ENCODE assay signal across 8 mouse cellular contexts in genomic region chr9:57158013-57158470, GRCm38 (mm10). TPM values are rescaled to one million over a fixed set of nuclear protein-coding genes. Genes with fewer than 3 reads are reported as not detected.
DNase-seq lines count a peak whose midpoint lies in the region; ATAC-seq lines count a peak whose summit lies in the region.

TSS of gene Commd4 (minus strand) at chr9:57158331.

- DNase-seq in ES-CJ7 (ENCODE audit: low read depth, low spot score), result peak; percentile 99
- DNase-seq in cerebellum, adult 11 months, result peak; percentile 90
- peak; percentile 99 for DNase-seq in forebrain, embryonic 14.5 days (ENCODE audit: low spot score)
- peak; percentile 85 to 92 for DNase-seq in heart, postnatal 14 days
- peak; percentile 97 for DNase-seq in layer of hippocampus, adult 11-12 months (ENCODE audit: low spot score)
- peak; percentile 90 to 95 for DNase-seq in lung, adult 18-20 months
- peak; percentile 92 for DNase-seq in testis, postnatal 14 days (ENCODE audit: low spot score)

- peak within 1 kb of the TSS; percentile 65 for H3K4me2 ChIP-seq in forebrain, embryonic 14.5 days (ENCODE audit: low read length)
- H3K4me2 ChIP-seq in neural tube, embryonic 15.5 days, result peak within 1 kb of the TSS; percentile 93

- no peaks in the 10 kb centered on the region for H3K27me3 ChIP-seq in forebrain, embryonic 14.5 days (replicated peaks; ENCODE audit: control insufficient read depth, insufficient read depth, low read length)
- 0 out of 2 replicates have a peak, but pooled peaks cover 11% of the 10 kb centered on the region for H3K27me3 ChIP-seq in neural tube, embryonic 15.5 days (replicated peaks)

- intact Hi-C loops in heart, postnatal 14 days (cut with DNase I), result no loop called here

- H3K4me3 ChIP-seq in forebrain, embryonic 14.5 days (ENCODE audit: low read depth, low read length), result peak within 1 kb of the TSS; percentile 60
- peak within 1 kb of the TSS; percentile 80 for H3K4me3 ChIP-seq in neural tube, embryonic 15.5 days (replicated peaks)

- no peaks in the 10 kb centered on the region for H3K9me3 ChIP-seq in forebrain, embryonic 14.5 days (replicated peaks; ENCODE audit: control insufficient read depth, low read length)
- H3K9me3 ChIP-seq in neural tube, embryonic 15.5 days (replicated peaks), result no peaks in the 10 kb centered on the region

- no peak within 1 kb of the TSS; the same call in 1 of the 2 replicates for H3K27ac ChIP-seq in forebrain, embryonic 14.5 days (ENCODE audit: low read depth, low read length)
- peak within 1 kb of the TSS; percentile 74 for H3K27ac ChIP-seq in neural tube, embryonic 15.5 days (replicated peaks)

- under 1% methylated on average over 24 of the region's 24 CpGs for WGBS in forebrain, embryonic 14.5 days
- WGBS in neural tube, embryonic 15.5 days, result under 1% methylated on average over 24 of the region's 24 CpGs

- 0 out of 2 replicates have a peak, but pooled peaks cover 3% of the 10 kb centered on the region for H3K36me3 ChIP-seq in forebrain, embryonic 14.5 days (ENCODE audit: control insufficient read depth, insufficient read depth, low read length)
- H3K36me3 ChIP-seq in neural tube, embryonic 15.5 days, result no peaks in the 10 kb centered on the region

- H3K4me1 ChIP-seq in forebrain, embryonic 14.5 days (ENCODE audit: control insufficient read depth, insufficient read depth, low read length), result peaks cover 6% of the 10 kb centered on the region; the same call in 1 of the 2 replicates
- peaks cover 24% of the 10 kb centered on the region for H3K4me1 ChIP-seq in neural tube, embryonic 15.5 days

- peak; percentile 97 for ATAC-seq in forebrain, embryonic 14.5 days
- peak; percentile 89 for ATAC-seq in neural tube, embryonic 15.5 days (ENCODE audit: low FRiP score)

- peak within 1 kb of the TSS; percentile 72 for H3K9ac ChIP-seq in forebrain, embryonic 14.5 days (ENCODE audit: low read length)
- peak within 1 kb of the TSS; percentile 83 for H3K9ac ChIP-seq in neural tube, embryonic 15.5 days (replicated peaks)

RNA-seq across cellular contexts. Expression of gene Commd4, which starts in this region (rescaled TPM):
- polyA plus RNA-seq in forebrain, embryonic 14.5 days (2014; fragmentation: Nextera tagmentation; extraction: Ambion mirVana), result 164 and 191 TPM in 2 replicates
- 10 to 100 TPM; 27.3 to 28.9 TPM for total RNA-seq in heart, postnatal 14 days (2021)
- polyA plus RNA-seq in neural tube, embryonic 15.5 days (2015; fragmentation: Nextera tagmentation; extraction: Ambion mirVana), result 155 and 178 TPM in 2 replicates
